Mouse (Mus musculus) CH12.LX (cell line): ENCODE data around the gene Plcb3. TPM values are rescaled to one million over a fixed set of nuclear protein-coding genes. Genes with fewer than 3 reads are reported as not detected.

Experiments
- DNase-seq: peaks from one replicate; pipeline ENCODE4 v3.0.0-alpha.2; 2013; ENCODE audit errors: extremely low read depth
- H3K27ac ChIP-seq: 2 replicates; pipeline ENCODE4 v1.5.1; 2012; ENCODE audit warnings: low read depth, mild to moderate bottlenecking, control low read depth, moderate library complexity; ENCODE audit not compliant: insufficient read depth
- H3K27me3 ChIP-seq: replicated peaks from 2 replicates; pipeline ENCODE3; 2012; ENCODE audit warnings: inconsistent platforms
- H3K36me3 ChIP-seq, 2 experiments: replicated peaks in 1 of 2; 2 replicates each; pipeline versions ENCODE3 to v1.6.1; 2012; ENCODE audit warnings: inconsistent platforms in 1 of 2, low read length in 1 of 2, mild to moderate bottlenecking in 1 of 2, mixed read lengths in 1 of 2, moderate library complexity in 1 of 2; ENCODE audit not compliant: control insufficient read depth in 1 of 2, insufficient read depth in 1 of 2
- H3K4me1 ChIP-seq, 2 experiments: 2 replicates each; pipeline ENCODE4 v1.6.1; 2012; ENCODE audit warnings: inconsistent platforms in 1 of 2, moderate library complexity in 1 of 2; ENCODE audit not compliant: insufficient read depth in 2 of 2, control insufficient read depth in 1 of 2
- H3K4me2 ChIP-seq: 2 replicates; pipeline ENCODE4 v1.6.1; 2012; ENCODE audit warnings: low read depth, mild to moderate bottlenecking, control low read depth; ENCODE audit not compliant: poor library complexity, insufficient read depth, severe bottlenecking
- H3K4me3 ChIP-seq, 3 experiments: fragments of 150-350 bp in 1 of 3; sonication (generic) in 1 of 3; replicated peaks in 1 of 3; 2 replicates each; pipeline versions ENCODE3 to v1.5.1; 2011 to 2012; ENCODE audit warnings: low read depth in 2 of 3, low read length in 2 of 3, mild to moderate bottlenecking in 2 of 3, moderate library complexity in 2 of 3, control low read depth in 1 of 3, improper control_type of control experiment in 1 of 3, inconsistent platforms in 1 of 3, mixed read lengths in 1 of 3; ENCODE audit not compliant: poor library complexity in 1 of 3
- H3K79me2 ChIP-seq: replicated peaks from 2 replicates; pipeline ENCODE4 v1.6.1; 2012; ENCODE audit warnings: mild to moderate bottlenecking, moderate library complexity; ENCODE audit not compliant: control insufficient read depth, poor library complexity, insufficient read depth, severe bottlenecking; ENCODE audit errors: extremely low read depth
- H3K9ac ChIP-seq: 2 replicates; pipeline ENCODE4 v1.6.1; 2012; ENCODE audit warnings: low read depth, mild to moderate bottlenecking, control low read depth, moderate library complexity; ENCODE audit not compliant: insufficient read depth
- H3K9me3 ChIP-seq: replicated peaks from 2 replicates; pipeline ENCODE3; 2012; ENCODE audit warnings: low read length, inconsistent platforms, mixed read lengths
- BHLHE40 ChIP-seq: IDR thresholded peaks from 2 replicates; pipeline ENCODE4 v1.6.1; 2011; ENCODE audit warnings: mild to moderate bottlenecking, low read depth, low read length, improper control_type of control experiment
- CHD1 ChIP-seq: IDR thresholded peaks from 2 replicates; pipeline ENCODE4 v1.6.1; 2012; ENCODE audit warnings: low read depth, low read length, improper control_type of control experiment, inconsistent platforms
- CHD2 ChIP-seq: IDR thresholded peaks from 2 replicates; pipeline ENCODE4 v1.6.1; 2011; ENCODE audit warnings: low read length, improper control_type of control experiment
- CTCF ChIP-seq, 2 experiments: IDR thresholded peaks in 1 of 2; conservative IDR thresholded peaks in 1 of 2; 2 replicates each; pipeline ENCODE4 v1.5.1; 2011 to 2012; ENCODE audit warnings: low read depth in 2 of 2, low read length in 2 of 2, improper control_type of control experiment in 1 of 2, inconsistent platforms in 1 of 2, mild to moderate bottlenecking in 1 of 2, moderate library complexity in 1 of 2
- ETS1 ChIP-seq: conservative IDR thresholded peaks from 2 replicates; pipeline ENCODE4 v1.6.1; 2012; ENCODE audit warnings: low read depth, mild to moderate bottlenecking, inconsistent platforms, low read length, improper control_type of control experiment, moderate library complexity
- IRF4 ChIP-seq: IDR thresholded peaks from 2 replicates; pipeline ENCODE4 v1.6.1; 2014; ENCODE audit warnings: low read depth, mild to moderate bottlenecking, inconsistent platforms, low read length, improper control_type of control experiment
- JUN ChIP-seq: IDR thresholded peaks from 2 replicates; pipeline ENCODE4 v1.6.1; 2011; ENCODE audit warnings: low read depth, mild to moderate bottlenecking, low read length, improper control_type of control experiment, moderate library complexity; ENCODE audit not compliant: insufficient read depth
- JUND ChIP-seq: conservative IDR thresholded peaks from 2 replicates; pipeline ENCODE4 v1.6.1; 2011; ENCODE audit warnings: low read depth, low read length, improper control_type of control experiment
- MAFK ChIP-seq: IDR thresholded peaks from 2 replicates; pipeline ENCODE4 v1.6.1; 2011; ENCODE audit warnings: low read length, improper control_type of control experiment; ENCODE audit not compliant: insufficient replicate concordance
- MAZ ChIP-seq: IDR thresholded peaks from 2 replicates; pipeline ENCODE4 v1.6.1; 2012; ENCODE audit warnings: low read depth, mild to moderate bottlenecking, inconsistent platforms, low read length, improper control_type of control experiment, moderate library complexity
- MEF2A ChIP-seq: IDR thresholded peaks from 2 replicates; pipeline ENCODE4 v1.6.1; 2014; ENCODE audit warnings: low read depth, mild to moderate bottlenecking, inconsistent platforms, low read length, improper control_type of control experiment, borderline replicate concordance
- MXI1 ChIP-seq: IDR thresholded peaks from 2 replicates; pipeline ENCODE4 v1.6.1; 2011; ENCODE audit warnings: mild to moderate bottlenecking, low read depth, low read length, improper control_type of control experiment
- MYC ChIP-seq: IDR thresholded peaks from 2 replicates; pipeline ENCODE4 v1.6.1; 2011; ENCODE audit warnings: low read depth, mild to moderate bottlenecking, improper control_type of control experiment, low read length
- NELFE ChIP-seq: IDR thresholded peaks from 2 replicates; pipeline ENCODE4 v1.6.1; 2011; ENCODE audit warnings: low read depth, low read length, improper control_type of control experiment
- NRF1 ChIP-seq: IDR thresholded peaks from 2 replicates; pipeline ENCODE4 v1.6.1; 2014; ENCODE audit warnings: low read depth, mild to moderate bottlenecking, inconsistent platforms, low read length, improper control_type of control experiment, moderate library complexity
- PAX5 ChIP-seq: IDR thresholded peaks from 2 replicates; pipeline ENCODE4 v1.6.1; 2012; ENCODE audit warnings: low read length, inconsistent platforms, mixed read lengths
- POLR2A ChIP-seq: IDR thresholded peaks from 2 replicates; pipeline ENCODE4 v1.6.1; 2011; ENCODE audit warnings: low read depth, mild to moderate bottlenecking, improper control_type of control experiment, low read length
- POLR2AphosphoS2 ChIP-seq: IDR thresholded peaks from 2 replicates; pipeline ENCODE4 v1.6.1; 2011; ENCODE audit warnings: low read depth, low read length, improper control_type of control experiment
- RCOR1 ChIP-seq: conservative IDR thresholded peaks from 2 replicates; pipeline ENCODE4 v1.6.1; 2012; ENCODE audit warnings: low read depth, mild to moderate bottlenecking, inconsistent platforms, low read length, improper control_type of control experiment
- TBP ChIP-seq: conservative IDR thresholded peaks from 2 replicates; pipeline ENCODE4 v1.6.1; 2011; ENCODE audit warnings: low read depth, low read length, improper control_type of control experiment
- TCF12 ChIP-seq: IDR thresholded peaks from 2 replicates; pipeline ENCODE4 v1.6.1; 2014; ENCODE audit warnings: low read depth, mild to moderate bottlenecking, inconsistent platforms, low read length, improper control_type of control experiment
- UBTF ChIP-seq: IDR thresholded peaks from 2 replicates; pipeline ENCODE4 v1.6.1; 2012; ENCODE audit warnings: low read depth, mild to moderate bottlenecking, inconsistent platforms, low read length, improper control_type of control experiment, moderate library complexity
- ZC3H11A ChIP-seq: IDR thresholded peaks from 2 replicates; pipeline ENCODE4 v1.6.1; 2012; ENCODE audit warnings: low read depth, mild to moderate bottlenecking, inconsistent platforms, low read length, improper control_type of control experiment
- ZKSCAN1 ChIP-seq: IDR thresholded peaks from 2 replicates; pipeline ENCODE4 v1.6.1; 2012; ENCODE audit warnings: low read depth, inconsistent platforms, low read length, improper control_type of control experiment, borderline replicate concordance
- ZNF384 ChIP-seq: IDR thresholded peaks from 2 replicates; pipeline ENCODE4 v1.6.1; 2012; ENCODE audit warnings: low read depth, low read length, improper control_type of control experiment, inconsistent platforms
- dilution Hi-C: fragments of 300-500 bp; cut with MboI; formaldehyde crosslinking; loops from 2 replicates; pipeline ENCODE4 v1.14.3; 2020; ENCODE audit warnings: low sequenced_read_pairs; ENCODE audit not compliant: extremely low pct_unique_long_range_greater_than_20kb, extremely low pct_ligation_motif_present
- in situ Hi-C: fragments of 300-500 bp; cut with MboI; formaldehyde crosslinking; loops from 3 replicates; pipeline ENCODE4 v1.14.3; 2019; ENCODE audit warnings: low sequenced_read_pairs, low pct_ligation_motif_present, low pct_unique_long_range_greater_than_20kb, mixed read lengths
- polyA plus RNA-seq: library from polyadenylated mRNA; unstranded; fragments of >175 nt; gene quantifications from 2 replicates; pipeline ENCODE4 v1.2.1, GENCODE M21; 2012; ENCODE audit warnings: low read depth; ENCODE audit not compliant: insufficient read length
- total RNA-seq, 2 experiments: library from RNA; depleted of rRNA; stranded (reverse); fragments of 300-350 nt in 1 of 2; fragments of >200 nt in 1 of 2; gene quantifications; 2 replicates each; pipeline ENCODE4 v1.2.3; 2012 to 2014

Plcb3 gene
- total and polyA plus RNA-seq, 3 experiments, result 4.1 to 8.2 (median 7.5) TPM

- peak; percentile 8; the same call in 1 of the 2 replicates for TF ChIP-seq MAZ
- no peak for TF ChIP-seq JUND
- no peak for TF ChIP-seq POLR2AphosphoS2
- peak; percentile 71 for TF ChIP-seq TCF12
- TF ChIP-seq CHD2, result no peak
- TF ChIP-seq TBP, result no peak
- TF ChIP-seq RCOR1, result no peak
- TF ChIP-seq NELFE, result no peak
- TF ChIP-seq MXI1, result peak; percentile 28; the same call in 1 of the 2 replicates
These were observed 3.5 kb upstream of the Plcb3 start (continued) for GRCm38 (mm10) chr19:6979486-6980380.

DNA sequence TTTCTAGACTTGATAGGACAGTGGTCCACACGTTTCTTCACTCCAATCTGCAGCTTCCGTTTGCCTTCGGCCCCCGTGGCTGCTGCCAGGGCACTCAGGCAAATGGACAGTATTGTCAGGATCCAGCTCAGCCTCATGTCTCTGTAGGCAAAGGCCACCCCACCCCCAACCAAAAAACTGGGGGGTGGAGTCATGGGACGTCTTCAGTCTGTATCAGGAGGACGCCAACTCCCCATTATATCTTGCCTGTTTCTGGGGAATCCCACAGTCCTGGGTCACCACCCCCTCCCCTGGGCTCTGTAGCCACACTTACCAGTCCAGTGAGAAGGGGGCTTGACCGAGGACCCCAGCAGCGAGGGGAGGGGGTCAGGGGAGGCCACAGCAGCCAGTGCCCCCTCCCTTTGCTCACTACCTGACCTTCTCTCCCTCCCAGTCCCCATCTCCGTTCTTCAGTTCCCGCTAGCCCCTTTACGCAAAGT is 2.8 kb upstream of the Plcb3 start:
- dilution Hi-C loops, result no loop called here
- H3K27me3 ChIP-seq, result no peaks in the 10 kb centered on the region
- no peaks in the 10 kb centered on the region for H3K9me3 ChIP-seq
- peak; percentile 70 for DNase-seq
- H3K4me3 ChIP-seq, result peak overlapping the region; percentile 66 to 83 (median 68)
- peak overlapping the region; percentile 69 for H3K4me2 ChIP-seq
- peaks cover 29% of the 10 kb centered on the region for H3K79me2 ChIP-seq
- H3K9ac ChIP-seq, result peak overlapping the region; percentile 50; the same call in 1 of the 2 replicates
- TF ChIP-seq NRF1 (no peak), BHLHE40 (0 out of 2 replicates have a peak, but pooled peaks have one; percentile 2), MAZ (0 out of 2 replicates have a peak, but pooled peaks have one; percentile 11), POLR2A (no peak), UBTF (0 out of 2 replicates have a peak, but pooled peaks have one; percentile 23), MYC (0 out of 2 replicates have a peak, but pooled peaks have one; percentile 19), PAX5 (no peak), CHD2 (peak; percentile 66), JUND (no peak)
- H3K27ac ChIP-seq, result peak overlapping the region; percentile 32; the same call in 1 of the 2 replicates
- in situ Hi-C loops, result no loop called here
- peaks cover 21 to 47% of the 10 kb centered on the region in 2 experiments for H3K36me3 ChIP-seq
- H3K4me1 ChIP-seq, result peaks cover 15 to 45% of the 10 kb centered on the region in 2 experiments

- Histone ChIP-seq H3K4me2 (peak overlapping the region; percentile 69), H3K4me1 (peaks cover 15 to 49% of the 10 kb centered on the region in 2 experiments), H3K27me3 (no peaks in the 10 kb centered on the region), H3K9me3 (no peaks in the 10 kb centered on the region), H3K36me3 (peaks cover 20 to 42% of the 10 kb centered on the region in 2 experiments), H3K79me2 (peaks cover 29% of the 10 kb centered on the region), H3K27ac (peak overlapping the region; percentile 32; the same call in 1 of the 2 replicates), H3K9ac (peak overlapping the region; percentile 50; the same call in 1 of the 2 replicates), H3K4me3 (peak overlapping the region; percentile 66 to 83 (median 68))
- in situ Hi-C loops (no loop called here), dilution Hi-C loops (no loop called here)
- no peak for DNase-seq
- TF ChIP-seq ZNF384 (no peak), MXI1 (no peak), NRF1 (no peak), JUND (no peak), ETS1 (no peak), MAFK (no peak), MYC (no peak), JUN (no peak), MEF2A (no peak), ZC3H11A (no peak), PAX5 (no peak), CHD2 (no peak), IRF4 (no peak), CHD1 (no peak), ZKSCAN1 (no peak), CTCF (conservative IDR thresholded peaks at IDR 0.05 in 1 of 2, IDR thresholded peaks at IDR 0.05 in 1 of 2; ENCODE audit: low read depth in 2 of 2, low read length in 2 of 2) (no peak), POLR2AphosphoS2 (no peak), MAZ (no peak), TCF12 (no peak)
These were observed 2.3 kb upstream of the Plcb3 start for GRCm38 (mm10) chr19:6978639-6978974.
